Mouse (Mus musculus) adrenal gland, postnatal 25 days (tissue): ENCODE results near the gene Daam1. TPM values are rescaled to one million over a fixed set of nuclear protein-coding genes. Genes with fewer than 3 reads are reported as not detected.

Source experiments
- DNase-seq: peaks from one replicate; pipeline ENCODE4 v3.0.0; 2021; ENCODE audit warnings: mixed read lengths
- total RNA-seq: library from RNA; stranded (reverse); gene quantifications from 2 replicates; pipeline ENCODE4 v1.2.3, GENCODE M21; 2021

The Daam1 gene
- total RNA-seq, 1 experiment from 2014 or later: 20.4 TPM

GRCm38 (mm10) chr12:71970791-71971654 is 140.1 kb downstream of the Daam1 start:
- DNase-seq: no peak

- DNase-seq: no peak
Observed at GRCm38 (mm10) chr12:71972126-71972525, 141.2 kb downstream of the Daam1 start.

- DNase-seq: no peak
Observed at GRCm38 (mm10) chr12:71972619-71973266, 141.9 kb downstream of the Daam1 start.

GRCm38 (mm10) chr12:71973577-71973976 is 142.7 kb downstream of the Daam1 start:
- DNase-seq: no peak

- no peak for DNase-seq
Observed at GRCm38 (mm10) chr12:71975626-71976025, 144.7 kb downstream of the Daam1 start.

- peak; percentile 15 for DNase-seq
Observed at GRCm38 (mm10) chr12:71976361-71976960, 145.6 kb downstream of the Daam1 start.

GRCm38 (mm10) chr12:71977364-71977763 is 146.5 kb downstream of the Daam1 start:
- DNase-seq: no peak

GRCm38 (mm10) chr12:71978513-71979352 is 147.9 kb downstream of the Daam1 start:
- DNase-seq: peak; percentile 14

GRCm38 (mm10) chr12:71980166-71980565 is 149.3 kb downstream of the Daam1 start:
- DNase-seq: no peak

- no peak for DNase-seq
Observed at GRCm38 (mm10) chr12:71980746-71981145, 149.9 kb downstream of the Daam1 start.

- DNase-seq: no peak
Observed at GRCm38 (mm10) chr12:71981250-71981649, 150.4 kb downstream of the Daam1 start.

GRCm38 (mm10) chr12:71981791-71982190 is 150.9 kb downstream of the Daam1 start:
- no peak for DNase-seq

GRCm38 (mm10) chr12:71983102-71983715 is 152.3 kb downstream of the Daam1 start:
- DNase-seq: no peak

GRCm38 (mm10) chr12:71987161-71987560 is 156.3 kb downstream of the Daam1 start:
- no peak for DNase-seq

GRCm38 (mm10) chr12:71987885-71988284 is 157.0 kb downstream of the Daam1 start:
- no peak for DNase-seq

- DNase-seq: no peak
Observed at GRCm38 (mm10) chr12:71989596-71989995, 158.7 kb downstream of the Daam1 start.

- no peak for DNase-seq
Observed at GRCm38 (mm10) chr12:71992599-71993210, 161.8 kb downstream of the Daam1 start.

GRCm38 (mm10) chr12:71995831-71996230 is 165.0 kb downstream of the Daam1 start:
- DNase-seq: no peak

- no peak for DNase-seq
Observed at GRCm38 (mm10) chr12:71996920-71997319, 166.0 kb downstream of the Daam1 start.

- no peak for DNase-seq
Observed at GRCm38 (mm10) chr12:71997364-71997763, 166.5 kb downstream of the Daam1 start.

- peak; percentile 49 for DNase-seq
Observed at GRCm38 (mm10) chr12:71998653-71999052, 167.8 kb downstream of the Daam1 start.
